Mouse (Mus musculus) myocyte (in vitro differentiated cells): ENCODE results near the gene Cdc73.

Experiments used
- CEBPB ChIP-seq: IDR thresholded peaks from 2 replicates; pipeline ENCODE4 v1.6.1; 2011; ENCODE audit warnings: mild to moderate bottlenecking, moderate library complexity; ENCODE audit not compliant: poor library complexity, insufficient read depth, severe bottlenecking
- E2F4 ChIP-seq: IDR thresholded peaks from one replicate; pipeline ENCODE4 v1.6.1; 2011; ENCODE audit warnings: mild to moderate bottlenecking, control low read depth, moderate library complexity; ENCODE audit not compliant: insufficient read depth
- MAX ChIP-seq: IDR thresholded peaks from one replicate; pipeline ENCODE4 v1.6.1; 2011; ENCODE audit warnings: low read depth, mild to moderate bottlenecking, control low read depth
- MYOD1 ChIP-seq, 3 experiments: IDR thresholded peaks; one replicate each; pipeline ENCODE4 v1.6.1; 2011; ENCODE audit warnings: control low read depth in 2 of 3, low read depth in 2 of 3, mild to moderate bottlenecking in 2 of 3, moderate library complexity in 1 of 3; ENCODE audit not compliant: insufficient read length in 2 of 3, control insufficient read depth in 1 of 3
- MYOG ChIP-seq, 3 experiments: IDR thresholded peaks; one replicate each; pipeline ENCODE4 v1.6.1; 2011; ENCODE audit warnings: control low read depth in 2 of 3, low read depth in 2 of 3, mild to moderate bottlenecking in 2 of 3; ENCODE audit not compliant: insufficient read length in 2 of 3, control insufficient read depth in 1 of 3, insufficient read depth in 1 of 3
- POLR2A ChIP-seq: IDR thresholded peaks from one replicate; pipeline ENCODE4 v1.6.1; 2011; ENCODE audit warnings: low read depth, mild to moderate bottlenecking, control low read depth, moderate library complexity; ENCODE audit not compliant: insufficient read length
- POLR2AphosphoS2 ChIP-seq: IDR thresholded peaks from one replicate; pipeline ENCODE4 v1.6.1; 2011; ENCODE audit warnings: low read depth, control low read depth; ENCODE audit not compliant: insufficient read length
- REST ChIP-seq: IDR thresholded peaks from one replicate; pipeline ENCODE4 v1.6.1; 2011; ENCODE audit warnings: mild to moderate bottlenecking, control low read depth, moderate library complexity; ENCODE audit not compliant: insufficient read depth, insufficient read length
- TCF12 ChIP-seq: IDR thresholded peaks from one replicate; pipeline ENCODE4 v1.6.1; 2011; ENCODE audit warnings: mild to moderate bottlenecking, control low read depth; ENCODE audit not compliant: poor library complexity, insufficient read depth, severe bottlenecking
- TCF3 ChIP-seq: IDR thresholded peaks from one replicate; pipeline ENCODE4 v1.6.1; 2011; ENCODE audit warnings: low read depth, control low read depth; ENCODE audit not compliant: insufficient read length
- USF1 ChIP-seq: IDR thresholded peaks from one replicate; pipeline ENCODE4 v1.6.1; 2011; ENCODE audit warnings: low read depth, mild to moderate bottlenecking, control low read depth, moderate library complexity

DNA sequence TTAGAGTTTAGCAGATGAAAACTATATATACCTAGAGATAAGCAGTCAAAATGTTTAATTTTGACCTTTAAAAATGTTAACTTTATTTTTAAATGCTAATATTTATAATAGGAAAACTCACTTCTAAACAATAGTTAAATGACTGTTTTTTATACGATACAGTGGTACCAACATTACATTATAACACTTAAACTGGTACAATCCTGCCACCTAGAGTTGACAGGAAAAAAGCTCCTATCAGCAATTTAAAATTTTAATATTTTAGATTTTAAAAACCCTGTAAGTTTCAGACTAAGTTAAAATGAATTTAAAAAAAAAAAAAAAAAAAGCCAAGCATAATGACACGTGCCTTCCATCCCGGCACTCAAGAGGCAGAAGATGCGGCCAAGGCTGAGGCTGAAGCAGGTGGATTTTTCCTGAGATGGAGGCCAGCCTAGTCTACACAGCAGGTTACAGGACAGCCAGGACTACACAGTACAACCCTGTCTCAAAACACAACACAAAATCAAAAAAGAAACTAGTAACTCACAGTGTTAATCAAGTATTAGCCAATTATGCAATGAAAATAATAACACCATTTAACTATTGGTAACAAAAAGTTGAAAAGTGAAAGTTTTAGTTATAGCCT is 26.8 kb downstream of the Cdc73 start:
- TF ChIP-seq POLR2A (no peak), TCF3 (no peak), POLR2AphosphoS2 (no peak), MYOG (IDR thresholded peaks at IDR 0.05; ENCODE audit: control insufficient read depth in 1 of 3, insufficient read depth in 1 of 3, insufficient read length in 2 of 3, low read depth in 2 of 3) (no peak), MYOD1 (IDR thresholded peaks at IDR 0.05; ENCODE audit: control insufficient read depth in 1 of 3, insufficient read length in 2 of 3, low read depth in 2 of 3) (no peak), TCF12 (no peak), CEBPB (no peak), MAX (no peak), USF1 (no peak), E2F4 (no peak), REST (no peak)
